Mouse (Mus musculus) kidney, postnatal 0 days (tissue): ENCODE results near the gene Hrh2. TPM values are rescaled to one million over a fixed set of nuclear protein-coding genes. Genes with fewer than 3 reads are reported as not detected.

Experiments used
- ATAC-seq: fragments of 200-750 bp; cut with Nextera tagmentation; replicated peaks from 2 replicates; pipeline ENCODE4 v1.8.0; 2017; ENCODE audit warnings: low read depth, moderate number of reproducible peaks, moderate TSS enrichment, moderate library complexity; ENCODE audit not compliant: low FRiP score
- DNase-seq: peaks from one replicate; pipeline ENCODE4 v3.0.0-alpha.2; 2016; ENCODE audit warnings: low spot score
- H3K27ac ChIP-seq: fragments of 300-500 bp; sonication (generic); 2 replicates; pipeline ENCODE4 v1.5.1; 2014; ENCODE audit warnings: mild to moderate bottlenecking
- H3K27me3 ChIP-seq: fragments of 300-500 bp; sonication (generic); 2 replicates; pipeline ENCODE4 v1.6.1; 2014; ENCODE audit warnings: low read length, mixed read lengths; ENCODE audit not compliant: insufficient read depth
- H3K36me3 ChIP-seq: fragments of 300-500 bp; sonication (generic); 2 replicates; pipeline ENCODE4 v1.6.1; 2014; ENCODE audit warnings: low read length, mixed read lengths; ENCODE audit not compliant: insufficient read depth
- H3K4me1 ChIP-seq: fragments of 300-500 bp; sonication (generic); replicated peaks from 2 replicates; pipeline ENCODE4 v1.6.1; 2014; ENCODE audit warnings: antibody characterized with exemption, low read length, mixed read lengths; ENCODE audit not compliant: insufficient read depth
- H3K4me2 ChIP-seq: fragments of 300-500 bp; sonication (generic); 2 replicates; pipeline ENCODE4 v1.6.1; 2014; ENCODE audit warnings: mild to moderate bottlenecking, low read length, moderate library complexity, mixed read lengths
- H3K4me3 ChIP-seq: fragments of 300-500 bp; sonication (generic); replicated peaks from 2 replicates; pipeline ENCODE4 v1.5.1; 2014; ENCODE audit warnings: low read depth, low read length
- H3K9ac ChIP-seq: fragments of 300-500 bp; sonication (generic); 2 replicates; pipeline ENCODE4 v1.6.1; 2014; ENCODE audit warnings: low read depth, low read length
- H3K9me3 ChIP-seq: fragments of 300-500 bp; sonication (generic); replicated peaks from 2 replicates; pipeline ENCODE4 v1.6.1; 2016; ENCODE audit warnings: low read length, inconsistent platforms, mixed read lengths
- CTCF ChIP-seq: IDR thresholded peaks from 2 replicates; pipeline ENCODE4 v1.5.1; 2016; ENCODE audit warnings: antibody characterized with exemption, low read depth, mild to moderate bottlenecking, moderate library complexity
- WGBS: fragments of 180-500 bp; shearing (Covaris S2); extraction: QIAGEN DNeasy Blood & Tissue Kit; methylation state at CpG from one replicate; pipeline ENCODE4 v1.1.7; 2014; 5-methylcytosine and 5-hydroxymethylcytosine counted together
- polyA plus RNA-seq: library from polyadenylated mRNA; unstranded; fragments of >200 nt; fragmentation: Nextera tagmentation; extraction: Ambion mirVana; gene quantifications from 2 replicates; pipeline ENCODE4 v1.2.1, GENCODE M21; 2015

The Hrh2 gene
- polyA plus RNA-seq, 1 experiment from 2014 or later: 0.05 TPM

DNA sequence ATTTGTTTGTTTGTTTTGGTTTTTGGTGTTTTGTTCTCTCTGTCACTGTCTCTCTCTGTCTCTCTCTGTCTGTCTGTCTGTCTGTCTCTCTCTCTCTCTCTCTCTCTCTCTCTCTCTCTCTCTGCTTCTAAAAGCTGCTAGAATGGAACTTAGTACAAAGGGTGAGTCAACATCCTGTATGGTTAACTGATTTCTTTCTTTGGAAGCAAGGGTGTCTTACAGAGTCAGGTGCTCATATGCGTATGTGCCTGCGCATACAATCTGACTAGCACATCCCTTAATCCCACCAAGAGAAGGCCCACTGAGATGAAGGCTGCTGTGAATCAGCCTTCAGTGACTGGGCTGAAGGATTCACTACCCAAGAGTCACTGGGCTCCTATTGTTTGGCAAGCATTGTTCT is 18.0 kb upstream of the Hrh2 start:
- H3K36me3 ChIP-seq: no peaks in the 10 kb centered on the region
- TF ChIP-seq CTCF: no peak
- no peak for DNase-seq
- H3K27ac ChIP-seq: no peak overlapping the region
- no peaks in the 10 kb centered on the region for H3K27me3 ChIP-seq
- no peak overlapping the region for H3K4me3 ChIP-seq
- no peak for ATAC-seq
- WGBS: 100% methylated on average over 2 of the region's 2 CpGs
- H3K9me3 ChIP-seq: no peaks in the 10 kb centered on the region
- H3K4me2 ChIP-seq: no peak overlapping the region
- H3K9ac ChIP-seq: no peak overlapping the region
- H3K4me1 ChIP-seq: no peaks in the 10 kb centered on the region

DNA sequence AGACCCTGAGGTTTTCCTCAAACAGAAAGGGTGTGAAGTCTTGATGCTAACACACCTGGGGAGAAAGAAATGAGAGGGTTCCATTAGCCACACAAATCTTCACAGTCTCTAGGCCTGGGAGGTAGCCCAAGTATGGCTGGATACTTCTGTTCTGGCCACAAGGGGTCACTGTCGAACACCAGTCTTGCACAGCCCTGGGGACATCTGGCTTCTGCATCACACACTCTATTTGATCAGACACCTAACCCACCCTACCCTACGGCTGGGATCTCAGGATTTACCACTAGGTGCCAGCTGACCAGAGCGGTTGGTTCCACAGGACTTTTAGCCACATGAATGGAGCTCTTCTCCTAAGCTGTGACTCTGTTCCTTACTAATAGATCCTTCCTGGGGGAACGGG is 17.2 kb upstream of the Hrh2 start:
- no peaks in the 10 kb centered on the region for H3K9me3 ChIP-seq
- H3K36me3 ChIP-seq: no peaks in the 10 kb centered on the region

DNA sequence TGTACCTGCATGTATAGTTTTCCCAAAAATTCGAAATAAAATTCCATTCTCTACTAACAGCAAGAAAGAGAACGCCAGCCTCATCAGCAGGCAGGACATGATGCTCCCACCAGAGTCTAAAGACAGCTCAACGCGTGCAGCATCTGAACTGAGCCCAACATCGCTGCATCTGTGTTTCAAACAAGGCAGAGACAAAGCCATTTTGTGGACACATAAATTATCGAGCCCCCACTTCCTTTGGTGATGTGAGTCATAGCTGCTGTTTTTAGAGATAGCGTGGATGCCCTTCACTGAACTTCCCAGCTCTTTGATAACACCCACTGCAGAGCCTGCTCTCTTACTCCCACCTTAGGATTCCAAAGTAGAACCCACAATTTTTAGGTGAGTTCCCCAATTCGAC is 16.5 kb upstream of the Hrh2 start:
- Histone ChIP-seq H3K9ac (no peak overlapping the region), H3K4me2 (no peak overlapping the region), H3K27ac (no peak overlapping the region), H3K36me3 (no peaks in the 10 kb centered on the region), H3K4me1 (no peaks in the 10 kb centered on the region), H3K9me3 (no peaks in the 10 kb centered on the region), H3K27me3 (no peaks in the 10 kb centered on the region), H3K4me3 (no peak overlapping the region)
- ATAC-seq: no peak
- DNase-seq: no peak
- no peak for TF ChIP-seq CTCF
- 78% methylated on average over 8 of the region's 8 CpGs for WGBS

More for the DNA sequence above, 17.2 kb upstream of the Hrh2 start:
- Histone ChIP-seq H3K9ac (no peak overlapping the region), H3K4me3 (no peak overlapping the region), H3K27ac (no peak overlapping the region), H3K27me3 (no peaks in the 10 kb centered on the region), H3K4me1 (no peaks in the 10 kb centered on the region), H3K4me2 (no peak overlapping the region)
- 0 out of 2 replicates have a peak, but pooled peaks have one; percentile 24 for TF ChIP-seq CTCF
- WGBS: 92% methylated on average over 4 of the region's 4 CpGs
- DNase-seq (no peak), ATAC-seq (no peak)

DNA sequence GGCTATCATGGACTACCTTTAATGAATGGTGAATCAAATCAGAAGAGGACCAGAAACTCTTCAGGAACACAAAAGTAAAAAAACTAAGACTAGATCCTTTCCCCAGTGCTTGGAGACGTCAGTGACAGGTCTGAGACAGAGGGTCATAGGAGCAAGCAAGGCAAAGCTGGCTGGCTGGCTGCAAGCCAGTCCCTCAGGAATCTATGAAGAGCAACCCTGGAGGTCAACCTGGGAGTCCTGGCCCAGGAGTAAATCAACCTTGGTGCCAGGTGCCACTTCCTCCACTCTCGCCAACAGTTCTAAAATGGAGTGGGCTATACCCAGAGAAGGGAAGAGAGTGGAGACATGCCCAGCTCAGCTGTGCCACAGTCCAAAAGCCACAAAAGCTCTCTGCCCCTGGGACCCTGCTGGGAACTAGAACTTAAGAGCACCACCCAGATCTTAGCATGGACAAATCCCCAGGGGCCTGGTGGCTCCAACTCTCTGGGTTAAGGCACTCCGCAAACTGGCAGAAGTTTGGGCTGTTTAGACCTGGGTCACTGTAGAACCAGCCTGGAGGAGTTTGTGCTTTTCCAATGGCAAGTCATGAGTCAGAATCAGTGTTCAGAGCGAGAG is 15.4 kb upstream of the Hrh2 start:
- Histone ChIP-seq H3K9me3 (no peaks in the 10 kb centered on the region), H3K4me2 (no peak overlapping the region), H3K9ac (no peak overlapping the region), H3K27ac (no peak overlapping the region), H3K4me3 (no peak overlapping the region), H3K36me3 (no peaks in the 10 kb centered on the region), H3K4me1 (no peaks in the 10 kb centered on the region), H3K27me3 (no peaks in the 10 kb centered on the region)
- no peak for TF ChIP-seq CTCF
- ATAC-seq: no peak
- DNase-seq: no peak
- WGBS: 55% methylated on average over 4 of the region's 4 CpGs

DNA sequence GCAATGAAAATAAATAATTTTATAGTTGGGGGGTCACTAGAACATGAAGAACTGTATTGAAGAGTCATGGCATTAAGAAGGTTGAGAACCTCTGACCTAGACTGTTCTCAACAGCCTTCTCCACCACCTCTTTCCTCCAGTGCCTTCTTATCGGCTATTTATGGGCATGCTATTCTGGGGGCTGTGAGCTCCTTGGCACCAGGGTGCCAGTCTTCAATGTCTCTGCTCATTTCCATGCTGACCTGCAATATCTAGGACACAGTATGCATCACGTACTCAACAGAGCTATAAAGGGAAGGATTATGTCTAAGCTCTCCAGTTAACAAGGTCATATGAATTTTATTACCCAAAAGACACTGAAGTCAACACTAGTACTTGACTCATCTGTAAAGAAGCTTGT is 14.6 kb upstream of the Hrh2 start:
- 75% methylated on average over 2 of the region's 2 CpGs for WGBS
- Histone ChIP-seq H3K9me3 (no peaks in the 10 kb centered on the region), H3K27me3 (no peaks in the 10 kb centered on the region), H3K36me3 (no peaks in the 10 kb centered on the region), H3K4me3 (no peak overlapping the region), H3K27ac (no peak overlapping the region), H3K4me1 (no peaks in the 10 kb centered on the region), H3K4me2 (no peak overlapping the region), H3K9ac (no peak overlapping the region)
- DNase-seq (no peak), ATAC-seq (no peak)
- no peak for TF ChIP-seq CTCF

DNA sequence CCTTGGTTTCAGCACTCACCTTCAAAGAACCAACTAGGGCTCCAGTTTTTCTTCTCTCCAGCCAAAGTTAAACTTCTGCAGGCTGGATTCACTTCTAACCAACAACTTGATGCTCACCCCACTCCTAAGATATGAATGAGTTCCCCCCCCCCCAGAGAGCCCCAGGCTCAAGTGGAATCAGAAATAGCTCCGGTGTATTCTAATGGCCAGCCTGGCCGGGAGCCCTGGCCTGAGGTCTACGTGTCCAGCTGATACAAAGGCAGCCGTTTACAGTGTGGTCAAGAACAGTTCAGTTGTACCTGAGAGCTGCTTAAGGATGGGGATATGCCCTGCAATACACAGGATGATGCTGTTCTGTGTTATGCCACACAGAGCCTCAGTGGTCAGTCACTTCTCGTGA is 13.3 kb upstream of the Hrh2 start:
- no peak overlapping the region for H3K27ac ChIP-seq
- ATAC-seq (no peak), DNase-seq (no peak)
- no peak overlapping the region for H3K9ac ChIP-seq
- H3K27me3 ChIP-seq: no peaks in the 10 kb centered on the region
- no peak for TF ChIP-seq CTCF
- H3K4me3 ChIP-seq: no peak overlapping the region
- H3K36me3 ChIP-seq: no peaks in the 10 kb centered on the region
- WGBS: 82% methylated on average over 5 of the region's 5 CpGs
- H3K4me2 ChIP-seq: no peak overlapping the region
- no peaks in the 10 kb centered on the region for H3K4me1 ChIP-seq
- H3K9me3 ChIP-seq: no peaks in the 10 kb centered on the region

DNA sequence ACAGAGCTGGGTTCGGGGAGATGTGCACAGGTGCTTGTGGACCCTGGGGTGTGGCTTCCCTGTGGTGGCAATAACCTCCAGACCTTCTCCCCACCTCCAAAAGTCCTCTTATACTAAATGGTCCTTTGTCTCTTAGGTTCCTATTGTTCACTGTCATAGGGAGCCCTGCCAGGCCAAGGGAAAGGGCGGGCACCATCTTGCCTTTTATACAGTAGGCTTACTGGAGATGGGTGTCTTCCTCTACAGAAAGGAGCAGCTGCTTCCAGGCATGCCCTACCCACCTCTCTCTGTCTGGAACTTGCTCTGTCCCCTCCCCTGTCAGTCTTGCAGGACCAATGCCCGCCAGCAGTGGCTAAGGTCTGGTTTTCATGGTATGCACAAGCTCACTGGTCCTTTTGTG is 12.0 kb upstream of the Hrh2 start:
- Histone ChIP-seq H3K9ac (no peak overlapping the region), H3K36me3 (no peaks in the 10 kb centered on the region), H3K4me2 (no peak overlapping the region), H3K27ac (no peak overlapping the region), H3K4me1 (no peaks in the 10 kb centered on the region), H3K4me3 (no peak overlapping the region), H3K9me3 (no peaks in the 10 kb centered on the region), H3K27me3 (no peaks in the 10 kb centered on the region)
- no peak for ATAC-seq
- no peak for TF ChIP-seq CTCF
- DNase-seq: no peak
- 90% methylated on average over 3 of the region's 3 CpGs for whole genome bisulfite sequencing
